Mouse (Mus musculus) olfactory bulb, adult 2 months (tissue): Measurements from ENCODE around the gene Fgfr2. TPM values are rescaled to one million over a fixed set of nuclear protein-coding genes. Genes with fewer than 3 reads are reported as not detected.
A peak's percentile ranks its signal among the peaks of the same experiment; 100 is the strongest.
"Not testable (repeated sequence)": the region's sequence is repeated elsewhere in the genome, so short reads cannot be mapped to it uniquely, and the experiment has no call there.

Source experiments
- H3K27ac ChIP-seq: fragments of 200-500 bp; 2 replicates; pipeline ENCODE4 v1.5.1; 2012; ENCODE audit warnings: low read depth, low read length; ENCODE audit not compliant: insufficient read depth
- H3K4me1 ChIP-seq: fragments of 200-500 bp; 2 replicates; pipeline ENCODE4 v1.6.1; 2012; ENCODE audit warnings: low read length; ENCODE audit not compliant: control insufficient read depth, insufficient read depth
- H3K4me3 ChIP-seq: fragments of 200-500 bp; 2 replicates; pipeline ENCODE4 v1.5.1; 2012; ENCODE audit warnings: mild to moderate bottlenecking, low read depth, low read length, moderate library complexity; ENCODE audit not compliant: insufficient read depth
- CTCF ChIP-seq: fragments of 200-500 bp; IDR thresholded peaks from 2 replicates; pipeline ENCODE4 v1.5.1; 2012; ENCODE audit warnings: low read depth, mild to moderate bottlenecking, low read length, moderate library complexity; ENCODE audit not compliant: insufficient read depth
- POLR2A ChIP-seq: fragments of 200-500 bp; IDR thresholded peaks from 2 replicates; pipeline ENCODE4 v1.6.1; 2012; ENCODE audit warnings: mild to moderate bottlenecking, low read depth, low read length, moderate library complexity; ENCODE audit not compliant: insufficient read depth
- WGBS: fragments of 180-500 bp; shearing (Covaris S2); methylation state at CpG from one replicate; pipeline ENCODE4 v1.1.7; 2018; 5-methylcytosine and 5-hydroxymethylcytosine counted together
- polyA plus RNA-seq: library from polyadenylated mRNA; stranded (reverse); fragments of >200 nt; gene quantifications from 2 replicates; pipeline ENCODE4 v1.2.4, GENCODE M21; 2012; ENCODE audit warnings: low replicate concordance; ENCODE audit not compliant: missing spikeins, insufficient read depth, insufficient read length

Gene Fgfr2
- polyA plus RNA-seq, 1 experiment: not detected

DNA sequence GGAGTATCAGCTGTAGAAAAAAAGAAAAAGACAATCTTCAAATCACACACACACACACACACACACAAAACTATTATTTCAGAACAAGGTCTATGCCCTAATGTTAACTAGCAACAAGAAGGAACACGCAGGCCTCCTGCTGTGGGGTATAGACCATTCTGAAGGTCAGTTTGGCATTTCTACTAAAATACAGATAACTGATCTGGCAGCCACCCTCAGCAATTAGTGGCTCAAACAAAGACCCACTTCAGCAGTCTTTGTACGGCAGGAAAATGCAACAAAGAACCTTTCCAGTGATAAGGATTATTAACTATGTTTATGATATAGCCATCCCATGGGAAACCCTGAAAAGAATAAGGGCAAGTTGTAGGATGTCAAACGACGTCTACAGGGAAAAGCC lies 2586.1 kb downstream of the Fgfr2 start:
- no peak overlapping the region for H3K27ac ChIP-seq
- no peak overlapping the region for H3K4me3 ChIP-seq
- peaks cover 3% of the 10 kb centered on the region; the same call in 1 of the 2 replicates for H3K4me1 ChIP-seq
- WGBS: 73% methylated on average over 4 of the region's 4 CpGs
- TF ChIP-seq CTCF: no peak

- no peak for TF ChIP-seq POLR2A
- TF ChIP-seq CTCF: no peak
- H3K4me3 ChIP-seq: no peak overlapping the region
- H3K4me1 ChIP-seq: peaks cover 3% of the 10 kb centered on the region; the same call in 1 of the 2 replicates
- 70% methylated on average over 4 of the region's 4 CpGs for WGBS
- no peak overlapping the region for H3K27ac ChIP-seq
Measured at GRCm38 (mm10) chr7:130535174-130535573, 2588.0 kb downstream of the Fgfr2 start.

- Histone ChIP-seq H3K27ac (no peak overlapping the region), H3K4me1 (peaks cover 3% of the 10 kb centered on the region; the same call in 1 of the 2 replicates), H3K4me3 (no peak overlapping the region)
- TF ChIP-seq POLR2A (no peak), CTCF (peak; percentile 74)
- WGBS: 35% methylated on average over 24 of the region's 25 CpGs
Measured at GRCm38 (mm10) chr7:130533316-130534260, 2589.6 kb downstream of the Fgfr2 start.

DNA sequence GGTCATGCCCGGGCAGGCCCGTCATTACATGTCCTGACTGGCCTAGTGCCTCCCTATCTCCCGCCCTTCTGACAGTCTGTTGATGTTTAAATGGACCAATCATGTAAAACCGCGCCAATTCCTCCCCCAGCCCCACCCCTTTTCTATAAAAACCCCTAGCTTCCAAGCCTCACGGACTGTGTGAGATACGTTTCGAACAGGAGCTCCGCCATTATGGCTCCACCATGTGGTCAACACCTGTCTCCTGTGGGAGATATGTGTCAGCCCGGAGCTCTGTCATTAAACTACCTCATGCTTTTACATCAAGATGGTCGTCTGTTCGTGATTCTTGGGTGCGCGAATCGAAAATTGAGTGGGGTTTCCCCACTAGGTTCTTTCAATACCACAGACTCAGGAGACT lies 2592.0 kb downstream of the Fgfr2 start:
- not testable (repeated sequence) for H3K4me1 ChIP-seq, H3K27ac ChIP-seq, H3K4me3 ChIP-seq
- WGBS: 93% methylated on average over 15 of the region's 15 CpGs

GRCm38 (mm10) chr7:130527306-130527705 lies 2595.8 kb downstream of the Fgfr2 start:
- TF ChIP-seq POLR2A (no peak), CTCF (no peak)
- WGBS: 66% methylated on average over 9 of the region's 9 CpGs
- Histone ChIP-seq H3K27ac (no peak overlapping the region), H3K4me1 (no peaks in the 10 kb centered on the region), H3K4me3 (no peak overlapping the region)

DNA sequence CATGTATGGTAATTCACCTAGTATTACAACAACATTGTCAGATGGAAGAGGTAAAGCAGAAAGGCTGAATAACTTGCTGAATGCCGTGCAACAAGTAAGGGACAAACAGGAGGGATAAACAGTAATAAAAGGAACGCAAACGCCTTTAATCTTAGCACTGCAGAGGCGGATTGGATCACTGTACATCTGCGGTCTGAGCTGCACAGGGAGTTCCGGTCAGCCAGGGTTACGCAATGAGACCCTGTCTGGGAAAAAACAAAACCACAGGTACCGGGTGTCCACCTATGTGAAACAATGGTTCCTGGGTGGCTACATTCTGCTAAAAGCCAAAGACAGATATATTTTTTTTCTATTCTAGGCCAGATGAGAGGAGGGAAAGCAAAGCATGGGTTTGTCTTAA lies 2599.7 kb downstream of the Fgfr2 start:
- no peak for TF ChIP-seq POLR2A
- TF ChIP-seq CTCF: no peak
- Histone ChIP-seq H3K4me1 (no peaks in the 10 kb centered on the region), H3K27ac (no peak overlapping the region), H3K4me3 (no peak overlapping the region)
- 88% methylated on average over 8 of the region's 8 CpGs for WGBS

DNA sequence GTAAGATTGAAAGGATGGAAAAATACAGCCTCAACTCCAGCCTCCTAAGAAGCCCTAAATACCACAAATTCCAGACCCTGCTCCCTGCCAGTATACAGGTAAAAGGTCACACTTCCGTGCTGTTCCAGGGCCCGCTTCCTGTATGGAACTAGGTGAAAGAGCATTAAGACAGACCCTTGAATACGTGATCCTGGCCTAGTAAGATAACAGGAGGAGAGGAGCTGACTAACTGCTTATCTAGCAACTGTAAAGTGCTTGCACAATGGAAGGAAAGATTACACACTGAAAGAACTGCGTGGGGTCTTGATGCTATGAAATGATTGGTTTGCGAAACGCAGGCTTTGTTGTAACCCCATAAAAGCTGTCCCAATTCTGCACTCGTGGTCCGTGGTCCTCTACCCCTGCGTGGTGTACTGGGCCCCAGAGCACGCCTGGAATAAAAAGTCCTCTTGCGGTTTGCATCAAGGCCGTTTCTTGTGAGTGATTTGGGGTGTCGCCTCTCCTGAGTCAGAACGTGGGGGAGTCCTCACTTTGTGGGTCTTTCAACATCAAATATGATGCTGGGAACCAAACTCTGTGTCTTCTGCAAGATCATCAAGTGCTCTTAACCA lies 2602.2 kb downstream of the Fgfr2 start:
- no peak overlapping the region for H3K4me3 ChIP-seq
- 91% methylated on average over 14 of the region's 14 CpGs for WGBS
- H3K27ac ChIP-seq: no peak overlapping the region
- TF ChIP-seq POLR2A (no peak), CTCF (no peak)
- no peaks in the 10 kb centered on the region for H3K4me1 ChIP-seq

GRCm38 (mm10) chr7:130520049-130520425 lies 2603.1 kb downstream of the Fgfr2 start, which contains the start of gene Ate1:
Ate1 (minus strand) TSS chr7:130520369.
- Histone ChIP-seq H3K4me1 (peaks cover 2% of the 10 kb centered on the region; the same call in 1 of the 2 replicates), H3K27ac (peak within 1 kb of the TSS; percentile 89), H3K4me3 (peak within 1 kb of the TSS; percentile 72)
- no peak for TF ChIP-seq CTCF
- TF ChIP-seq POLR2A: no peak
- 11% methylated on average over 20 of the region's 20 CpGs for WGBS

- peak overlapping the region; percentile 72 for H3K4me3 ChIP-seq
- WGBS: under 1% methylated on average over 90 of the region's 90 CpGs
- peak overlapping the region; percentile 89 for H3K27ac ChIP-seq
- TF ChIP-seq CTCF (no peak), POLR2A (peak; percentile 71)
- peaks cover 2% of the 10 kb centered on the region; the same call in 1 of the 2 replicates for H3K4me1 ChIP-seq
Measured at GRCm38 (mm10) chr7:130519096-130520048, 2603.8 kb downstream of the Fgfr2 start.
